Mouse (Mus musculus): ENCODE results near the gene Gm28230. TPM values are rescaled to one million over a fixed set of nuclear protein-coding genes. Genes with fewer than 3 reads are reported as not detected.

The Gm28230 gene
- total and polyA plus RNA-seq, 3 experiments: 0.89 to 1.7 (median 1.1) TPM

DNA sequence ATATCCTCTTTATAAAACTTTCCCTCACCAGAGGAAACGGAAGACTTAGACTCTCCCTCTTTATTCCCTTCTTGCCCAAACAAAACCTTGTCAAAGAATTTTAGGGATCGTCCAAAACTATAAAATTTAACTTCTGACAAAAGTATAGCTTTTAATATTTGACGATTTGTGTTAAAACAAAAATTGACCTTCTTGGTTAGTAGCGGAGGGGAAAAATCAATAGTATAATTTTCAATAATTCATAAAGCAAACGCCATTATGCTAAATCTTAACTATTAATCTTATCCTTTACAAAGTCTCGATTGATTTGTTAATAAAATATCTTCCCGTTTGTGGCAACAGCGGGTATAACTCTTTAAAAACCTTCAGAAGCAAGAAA lies 36.2 kb upstream of the Gm28230 start:
- Histone ChIP-seq H3K36me3 (replicated peaks in 1 of 2; ENCODE audit: control insufficient read depth in 1 of 2, insufficient read depth in 1 of 2, low read length in 1 of 2) (no peaks in the 10 kb centered on the region), H3K27ac (ENCODE audit: insufficient read depth, low read depth) (no peak overlapping the region), H3K79me2 (replicated peaks; ENCODE audit: control insufficient read depth, extremely low read depth, insufficient read depth, poor library complexity, severe bottlenecking) (no peaks in the 10 kb centered on the region), H3K4me2 (ENCODE audit: insufficient read depth, low read depth, poor library complexity, severe bottlenecking) (no peak overlapping the region), H3K4me1 (ENCODE audit: control insufficient read depth in 1 of 2, insufficient read depth in 2 of 2) (no peaks in the 10 kb centered on the region), H3K27me3 (replicated peaks) (no peaks in the 10 kb centered on the region), H3K9ac (ENCODE audit: insufficient read depth, low read depth) (no peak overlapping the region), H3K9me3 (replicated peaks; ENCODE audit: low read length) (peaks cover 15% of the 10 kb centered on the region), H3K4me3 (replicated peaks in 1 of 3; ENCODE audit: low read depth in 2 of 3, low read length in 2 of 3, poor library complexity in 1 of 3) (no peak overlapping the region)
- DNase-seq (ENCODE audit: extremely low read depth): no peak
- TF ChIP-seq E2F4 (IDR thresholded peaks at IDR 0.05; ENCODE audit: insufficient replicate concordance, low read depth, low read length) (no peak), CHD1 (IDR thresholded peaks at IDR 0.05; ENCODE audit: low read depth, low read length) (no peak), UBTF (IDR thresholded peaks at IDR 0.05; ENCODE audit: low read depth, low read length) (no peak), RCOR1 (conservative IDR thresholded peaks at IDR 0.05; ENCODE audit: low read depth, low read length) (no peak), MAFK (IDR thresholded peaks at IDR 0.05; ENCODE audit: insufficient replicate concordance, low read length) (no peak), ELF1 (IDR thresholded peaks at IDR 0.05; ENCODE audit: low read depth, low read length) (no peak), SMC3 (IDR thresholded peaks at IDR 0.05; ENCODE audit: low read depth, low read length) (no peak), ZNF384 (IDR thresholded peaks at IDR 0.05; ENCODE audit: low read depth, low read length) (no peak), CHD2 (IDR thresholded peaks at IDR 0.05; ENCODE audit: low read length) (no peak), IRF4 (IDR thresholded peaks at IDR 0.05; ENCODE audit: low read depth, low read length) (no peak), SIN3A (IDR thresholded peaks at IDR 0.05; ENCODE audit: low read length) (no peak)
- dilution Hi-C loops (cut with MboI; ENCODE audit: extremely low pct_ligation_motif_present, extremely low pct_unique_long_range_greater_than_20kb, low sequenced_read_pairs): no loop called here
- in situ Hi-C loops (cut with MboI; ENCODE audit: low pct_ligation_motif_present, low pct_unique_long_range_greater_than_20kb, low sequenced_read_pairs): loop anchor here (10.0 to 25.0 kb wide), 2 partner anchors 454 to 622 kb away; no protein-coding TSS in a partner anchor

DNA sequence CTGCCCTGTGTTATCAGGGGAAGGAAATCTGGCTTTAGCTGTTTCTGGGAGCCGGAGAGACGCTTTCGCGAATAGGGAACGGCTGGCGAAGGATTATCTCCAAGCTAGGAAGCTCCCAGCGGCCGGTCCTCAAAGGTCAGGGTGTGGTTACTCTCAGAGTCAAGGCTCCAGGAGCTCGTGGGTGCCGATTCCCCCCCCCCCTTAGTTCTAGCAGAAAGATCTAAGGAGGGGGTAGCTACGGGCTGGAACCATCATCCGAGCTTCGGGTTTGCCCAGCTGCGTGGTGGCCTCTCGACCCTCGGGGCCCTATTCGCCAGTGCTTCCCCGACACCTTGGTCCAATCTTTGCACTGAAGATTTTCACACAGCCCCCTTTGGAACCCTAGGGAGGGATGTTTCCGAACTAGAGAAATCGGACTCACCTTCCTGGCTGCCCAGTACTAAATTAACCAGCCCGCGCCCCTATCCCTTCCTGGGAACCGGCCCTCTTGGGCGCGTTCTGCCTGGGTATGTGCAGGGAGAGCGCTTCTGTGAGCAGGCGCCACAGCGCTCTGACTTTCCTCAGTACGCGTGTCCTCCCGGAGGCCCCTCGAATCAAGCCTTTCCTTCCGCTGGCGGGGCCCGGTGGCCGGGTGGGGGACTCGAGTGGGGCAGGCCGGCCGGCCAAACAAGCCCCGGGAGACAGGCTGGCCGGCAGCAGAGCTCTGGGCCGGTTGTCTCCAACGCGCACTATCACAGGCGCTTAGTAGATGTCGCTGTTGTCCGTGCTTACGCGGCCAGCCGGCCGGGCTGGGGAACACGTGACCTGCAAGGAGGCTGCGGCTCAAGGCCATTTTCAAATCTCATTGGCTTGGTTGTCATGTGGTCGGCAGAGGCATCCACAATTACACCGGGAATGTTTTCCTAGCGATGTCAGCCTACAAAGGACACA lies 35.2 kb upstream of the Gm28230 start, which contains the start of gene Hoxd10:
Hoxd10 (plus strand) TSS at position 903 of the 930 bp plus-strand sequence.
- no peak within 1 kb of the TSS for H3K9ac ChIP-seq (ENCODE audit: insufficient read depth, low read depth)
- H3K4me3 ChIP-seq (replicated peaks in 1 of 3; ENCODE audit: low read depth in 2 of 3, low read length in 2 of 3, poor library complexity in 1 of 3): no peak within 1 kb of the TSS
- DNase-seq (ENCODE audit: extremely low read depth): no peak
- no peaks in the 10 kb centered on the region for H3K79me2 ChIP-seq (replicated peaks; ENCODE audit: control insufficient read depth, extremely low read depth, insufficient read depth, poor library complexity, severe bottlenecking)
- H3K9me3 ChIP-seq (replicated peaks; ENCODE audit: low read length): peaks cover 15% of the 10 kb centered on the region
- dilution Hi-C loops (cut with MboI; ENCODE audit: extremely low pct_ligation_motif_present, extremely low pct_unique_long_range_greater_than_20kb, low sequenced_read_pairs) (no loop called here), in situ Hi-C loops (cut with MboI; ENCODE audit: low pct_ligation_motif_present, low pct_unique_long_range_greater_than_20kb, low sequenced_read_pairs) (loop anchor here (10.0 to 25.0 kb wide), 2 partner anchors 454 to 621 kb away; no protein-coding TSS in a partner anchor)
- TF ChIP-seq HCFC1 (IDR thresholded peaks at IDR 0.05; ENCODE audit: low read depth, low read length) (no peak), SIN3A (IDR thresholded peaks at IDR 0.05; ENCODE audit: low read length) (no peak), CTCF (conservative IDR thresholded peaks at IDR 0.05 in 1 of 2, IDR thresholded peaks at IDR 0.05 in 1 of 2; ENCODE audit: low read depth in 2 of 2, low read length in 2 of 2) (no peak), PAX5 (IDR thresholded peaks at IDR 0.05; ENCODE audit: low read length) (no peak), MXI1 (IDR thresholded peaks at IDR 0.05; ENCODE audit: low read depth, low read length) (no peak)
- no peaks in the 10 kb centered on the region for H3K27me3 ChIP-seq (replicated peaks)
- no peak within 1 kb of the TSS for H3K27ac ChIP-seq (ENCODE audit: insufficient read depth, low read depth)
- no peak within 1 kb of the TSS for H3K4me2 ChIP-seq (ENCODE audit: insufficient read depth, low read depth, poor library complexity, severe bottlenecking)
- H3K4me1 ChIP-seq (ENCODE audit: control insufficient read depth in 1 of 2, insufficient read depth in 2 of 2): no peaks in the 10 kb centered on the region
- no peaks in the 10 kb centered on the region for H3K36me3 ChIP-seq (replicated peaks in 1 of 2; ENCODE audit: control insufficient read depth in 1 of 2, insufficient read depth in 1 of 2, low read length in 1 of 2)
